Mouse (Mus musculus) thymus, adult 2 months (tissue): ENCODE results near the gene Eif4enif1. TPM values are rescaled to one million over a fixed set of nuclear protein-coding genes. Genes with fewer than 3 reads are reported as not detected.

ENCODE experiments used
- DNase-seq: peaks from one replicate; pipeline ENCODE4 v3.0.0; 2021
- H3K27ac ChIP-seq: fragments of 200-500 bp; 2 replicates; pipeline ENCODE4 v1.5.1; 2012; ENCODE audit warnings: low read length, control low read depth; ENCODE audit not compliant: control insufficient read depth, insufficient read depth
- H3K27me3 ChIP-seq: fragments of 200-500 bp; 2 replicates; pipeline ENCODE4 v1.6.1; 2012; ENCODE audit warnings: mild to moderate bottlenecking, low read length, moderate library complexity, mixed read lengths; ENCODE audit not compliant: control insufficient read depth, insufficient read depth
- H3K36me3 ChIP-seq: fragments of 200-500 bp; 2 replicates; pipeline ENCODE4 v1.6.1; 2012; ENCODE audit warnings: mild to moderate bottlenecking, low read length, moderate library complexity; ENCODE audit not compliant: control insufficient read depth, insufficient read depth
- H3K4me1 ChIP-seq: fragments of 200-500 bp; replicated peaks from 2 replicates; pipeline ENCODE4 v1.6.1; 2012; ENCODE audit warnings: low read length; ENCODE audit not compliant: control insufficient read depth, insufficient read depth
- H3K4me3 ChIP-seq: fragments of 200-500 bp; 2 replicates; pipeline ENCODE4 v1.5.1; 2012; ENCODE audit warnings: mild to moderate bottlenecking, low read length, control low read depth, moderate library complexity; ENCODE audit not compliant: control insufficient read depth, insufficient read depth
- CTCF ChIP-seq: fragments of 200-500 bp; IDR thresholded peaks from 2 replicates; pipeline ENCODE4 v1.5.1; 2012; ENCODE audit warnings: mild to moderate bottlenecking, control low read depth, low read length, moderate library complexity, borderline replicate concordance; ENCODE audit not compliant: control insufficient read depth, poor library complexity, insufficient read depth; ENCODE audit errors: extremely low read depth
- POLR2A ChIP-seq: fragments of 200-500 bp; IDR thresholded peaks from 2 replicates; pipeline ENCODE4 v1.6.1; 2012; ENCODE audit warnings: mild to moderate bottlenecking, low read length, control low read depth, moderate library complexity; ENCODE audit not compliant: control insufficient read depth, poor library complexity, insufficient read depth; ENCODE audit errors: extremely low read depth
- WGBS: fragments of 180-500 bp; shearing (Covaris S2); methylation state at CpG from one replicate; pipeline ENCODE4 v1.1.7; 2018; 5-methylcytosine and 5-hydroxymethylcytosine counted together
- polyA plus RNA-seq: library from polyadenylated mRNA; depleted of rRNA; stranded (reverse); fragments of >200 nt; gene quantifications from 2 replicates; pipeline ENCODE4 v1.2.3, GENCODE M21; 2012

The Eif4enif1 gene
- polyA plus RNA-seq, 1 experiment = 88.8 TPM

- no peak overlapping the region for H3K4me3 ChIP-seq
- TF ChIP-seq POLR2A (no peak), CTCF (no peak)
- no peak overlapping the region for H3K27ac ChIP-seq
- no peaks in the 10 kb centered on the region for H3K27me3 ChIP-seq
- no peaks in the 10 kb centered on the region for H3K4me1 ChIP-seq
- no peak for DNase-seq
- peaks cover 51% of the 10 kb centered on the region for H3K36me3 ChIP-seq
- WGBS = 91% methylated on average over 4 of the region's 4 CpGs
Observed at GRCm38 (mm10) chr11:3233704-3234103, 31.5 kb downstream of the Eif4enif1 start.

GRCm38 (mm10) chr11:3235277-3235676 is 33.1 kb downstream of the Eif4enif1 start:
- H3K27me3 ChIP-seq = no peaks in the 10 kb centered on the region
- peaks cover 43% of the 10 kb centered on the region for H3K36me3 ChIP-seq
- H3K4me3 ChIP-seq = no peak overlapping the region
- WGBS = 90% methylated on average over 5 of the region's 5 CpGs
- TF ChIP-seq POLR2A = no peak
- TF ChIP-seq CTCF = no peak
- no peak for DNase-seq
- H3K4me1 ChIP-seq = no peaks in the 10 kb centered on the region
- no peak overlapping the region for H3K27ac ChIP-seq

- DNase-seq = no peak
- Histone ChIP-seq H3K27me3 (no peaks in the 10 kb centered on the region), H3K4me3 (no peak overlapping the region), H3K4me1 (no peaks in the 10 kb centered on the region), H3K36me3 (peaks cover 85% of the 10 kb centered on the region), H3K27ac (no peak overlapping the region)
- 96% methylated on average over 7 of the region's 7 CpGs for WGBS
- no peak for TF ChIP-seq POLR2A
- no peak for TF ChIP-seq CTCF
Observed at GRCm38 (mm10) chr11:3242395-3242794, 40.2 kb downstream of the Eif4enif1 start.

DNA sequence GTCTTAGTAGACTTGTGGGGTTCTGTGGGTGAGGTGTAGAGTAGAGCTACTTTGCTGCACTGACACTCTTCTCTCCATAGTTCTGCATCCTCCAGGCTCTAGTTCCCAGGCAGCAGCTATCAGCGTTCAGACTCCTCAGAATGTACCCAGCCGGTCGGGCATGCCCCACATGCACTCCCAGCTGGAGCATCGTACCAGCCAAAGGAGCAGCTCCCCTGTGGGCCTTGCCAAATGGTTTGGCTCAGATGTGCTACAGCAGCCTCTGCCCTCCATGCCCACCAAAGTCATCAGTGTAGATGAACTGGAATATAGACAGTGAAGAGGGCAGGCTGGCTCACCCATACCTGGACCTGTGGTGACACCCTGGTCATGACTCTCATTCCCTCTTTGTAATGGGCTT is 41.6 kb downstream of the Eif4enif1 start:
- Histone ChIP-seq H3K4me3 (no peak overlapping the region), H3K4me1 (no peaks in the 10 kb centered on the region), H3K27me3 (no peaks in the 10 kb centered on the region), H3K36me3 (peaks cover 88% of the 10 kb centered on the region), H3K27ac (no peak overlapping the region)
- no peak for DNase-seq
- TF ChIP-seq POLR2A (no peak), CTCF (no peak)
- 98% methylated on average over 4 of the region's 4 CpGs for WGBS

DNA sequence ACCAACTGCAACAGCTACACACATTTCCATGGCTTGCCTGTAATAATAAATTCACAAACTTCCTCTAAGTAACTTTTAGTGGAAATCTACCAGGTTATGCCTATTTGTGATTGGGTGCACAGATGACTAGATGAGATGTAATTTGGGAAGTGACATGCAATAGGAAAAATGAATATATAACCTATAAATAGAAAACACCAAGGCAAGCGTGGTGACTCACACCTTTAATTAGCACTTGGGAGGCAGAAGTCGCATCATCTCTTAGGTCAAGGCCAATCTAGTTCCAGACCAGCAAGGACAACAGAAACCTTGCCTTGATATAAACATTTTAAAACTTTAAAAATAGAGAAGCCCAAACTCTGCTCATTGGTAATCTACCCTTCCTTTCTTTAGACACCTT is 45.2 kb downstream of the Eif4enif1 start:
- no peak for TF ChIP-seq POLR2A
- TF ChIP-seq CTCF = no peak
- DNase-seq = no peak
- no peak overlapping the region for H3K27ac ChIP-seq
- H3K4me1 ChIP-seq = no peaks in the 10 kb centered on the region
- H3K27me3 ChIP-seq = no peaks in the 10 kb centered on the region
- H3K36me3 ChIP-seq = peaks cover 97% of the 10 kb centered on the region
- H3K4me3 ChIP-seq = no peak overlapping the region
- WGBS = 88% methylated on average over 2 of the region's 2 CpGs

- Histone ChIP-seq H3K4me3 (no peak overlapping the region), H3K27me3 (no peaks in the 10 kb centered on the region), H3K27ac (no peak overlapping the region), H3K4me1 (peaks cover 2% of the 10 kb centered on the region), H3K36me3 (peaks cover 67% of the 10 kb centered on the region)
- DNase-seq = no peak
- 86% methylated on average over 1 of the region's 1 CpGs for WGBS
- no peak for TF ChIP-seq CTCF
- TF ChIP-seq POLR2A = no peak
Observed at GRCm38 (mm10) chr11:3259537-3259936, 57.3 kb downstream of the Eif4enif1 start.

DNA sequence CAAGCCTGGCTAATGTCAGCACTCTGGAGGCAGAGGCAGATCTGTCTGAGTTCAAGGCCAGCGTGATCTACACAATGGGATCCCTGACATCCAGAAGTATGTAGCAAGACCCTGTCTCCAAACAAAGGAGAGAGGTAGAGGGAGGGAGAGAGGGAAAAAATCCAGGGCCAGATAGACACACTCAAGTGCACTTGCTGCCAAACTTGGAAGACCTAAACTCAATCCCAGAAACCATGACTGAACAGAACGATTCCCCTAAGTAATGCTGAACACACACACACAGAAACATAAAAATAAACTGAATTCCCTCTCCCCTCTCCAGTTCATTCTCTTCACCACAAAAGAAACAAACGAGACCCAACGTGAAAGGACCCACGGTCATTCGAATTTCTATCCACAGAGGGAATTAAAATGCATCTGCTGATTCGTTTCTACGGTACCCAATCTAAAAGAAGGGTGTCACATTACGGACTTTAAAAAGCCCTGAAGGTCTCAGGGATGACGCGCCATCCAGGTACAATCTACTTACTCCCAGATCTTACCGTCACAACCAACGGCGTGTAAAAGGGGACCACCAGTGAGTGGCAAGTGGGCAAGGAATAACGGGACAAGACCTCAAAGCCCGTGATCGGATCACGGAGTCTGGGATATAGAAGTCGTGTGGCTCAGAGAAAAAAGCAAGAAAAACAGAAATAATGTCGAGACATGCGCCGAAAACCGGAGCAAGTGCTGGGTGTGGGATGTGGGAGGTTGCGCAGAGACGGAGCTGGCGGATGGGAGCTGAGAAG is 63.3 kb downstream of the Eif4enif1 start:
- H3K36me3 ChIP-seq = peaks cover 14% of the 10 kb centered on the region
- 3% methylated on average over 26 of the region's 26 CpGs for WGBS
- no peaks in the 10 kb centered on the region for H3K27me3 ChIP-seq
- H3K27ac ChIP-seq = peak overlapping the region; percentile 1; the same call in 1 of the 2 replicates
- peak; percentile 13 for DNase-seq
- peaks cover 9% of the 10 kb centered on the region for H3K4me1 ChIP-seq
- TF ChIP-seq CTCF (no peak), POLR2A (no peak)
- peak overlapping the region; percentile 65 for H3K4me3 ChIP-seq
